Mouse (Mus musculus): ENCODE results near the gene Men1. TPM values are rescaled to one million over a fixed set of nuclear protein-coding genes. Genes with fewer than 3 reads are reported as not detected.
A peak's percentile ranks its signal among the peaks of the same experiment; 100 is the strongest.
"Not testable (repeated sequence)": the region's sequence is repeated elsewhere in the genome, so short reads cannot be mapped to it uniquely, and the experiment has no call there.

The Men1 gene
- polyA plus RNA-seq, 1 experiment, result 35.5 TPM

DNA sequence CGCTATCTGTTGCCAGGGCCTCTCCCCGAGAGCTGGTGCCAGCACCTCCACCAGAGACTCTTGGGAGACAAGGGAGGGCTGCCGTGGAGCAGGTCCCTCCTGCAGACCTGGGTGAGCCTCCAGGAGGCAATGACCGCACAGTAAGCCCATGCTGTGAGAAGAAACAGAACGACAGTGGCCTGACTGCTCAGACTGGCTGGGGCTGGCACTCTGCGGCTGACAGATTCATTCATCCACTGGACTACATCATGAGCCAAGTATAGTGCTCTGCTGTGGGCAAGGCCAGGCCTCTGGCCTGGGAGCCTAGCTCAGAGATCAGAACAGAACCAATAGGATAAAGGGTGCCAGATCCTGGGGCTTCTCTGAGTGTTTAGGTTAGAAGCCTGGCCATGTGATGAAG is 30.9 kb upstream of the Men1 start:
- 79% methylated on average over 6 of the region's 6 CpGs for WGBS

GRCm38 (mm10) chr19:6304787-6305516 is 29.8 kb upstream of the Men1 start:
- DNase-seq (ENCODE audit: low read depth, low spot score), result peak; percentile 93

More for the DNA sequence above, 30.9 kb upstream of the Men1 start:
- no peak for DNase-seq (ENCODE audit: low read depth, low spot score)

GRCm38 (mm10) chr19:6305517-6306115 is 29.2 kb upstream of the Men1 start:
- WGBS, result 51% methylated on average over 8 of the region's 8 CpGs
- DNase-seq (ENCODE audit: low read depth, low spot score), result no peak

More at GRCm38 (mm10) chr19:6304787-6305516, 29.8 kb upstream of the Men1 start:
- WGBS, result 7% methylated on average over 5 of the region's 5 CpGs

GRCm38 (mm10) chr19:6306137-6306551 is 28.6 kb upstream of the Men1 start, which contains the start of gene Cdc42bpg:
Gene Cdc42bpg, plus strand, starts transcription at chr19:6306456.
- WGBS, result under 1% methylated on average over 38 of the region's 38 CpGs
- no peak for DNase-seq (ENCODE audit: low read depth, low spot score)

- DNase-seq (ENCODE audit: low read depth, low spot score), result no peak
- 1% methylated on average over 31 of the region's 34 CpGs for WGBS
Measured at GRCm38 (mm10) chr19:6306586-6306985, 28.2 kb upstream of the Men1 start.

GRCm38 (mm10) chr19:6307733-6308531 is 26.8 kb upstream of the Men1 start:
- 42% methylated on average over 9 of the region's 9 CpGs for WGBS
- no peak for DNase-seq (ENCODE audit: low read depth, low spot score)

DNA sequence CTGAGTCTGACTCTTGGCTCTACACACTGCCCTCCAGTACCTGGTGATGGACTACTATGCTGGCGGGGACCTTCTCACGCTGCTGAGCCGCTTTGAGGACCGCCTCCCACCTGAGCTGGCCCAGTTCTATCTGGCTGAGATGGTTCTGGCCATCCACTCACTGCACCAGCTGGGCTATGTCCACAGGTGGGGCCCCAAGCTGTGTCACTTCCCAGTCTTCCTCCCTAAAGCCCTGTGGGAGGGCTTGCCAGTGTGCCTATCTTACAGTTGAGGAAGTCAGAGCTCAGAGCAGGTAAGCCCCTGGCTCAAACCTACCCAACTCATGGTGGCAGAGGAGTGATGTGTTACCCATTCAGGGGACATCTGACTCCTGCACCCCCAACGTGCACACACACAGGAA is 24.6 kb upstream of the Men1 start:
- no peak for DNase-seq (ENCODE audit: low read depth, low spot score)
- 92% methylated on average over 5 of the region's 5 CpGs for WGBS

DNA sequence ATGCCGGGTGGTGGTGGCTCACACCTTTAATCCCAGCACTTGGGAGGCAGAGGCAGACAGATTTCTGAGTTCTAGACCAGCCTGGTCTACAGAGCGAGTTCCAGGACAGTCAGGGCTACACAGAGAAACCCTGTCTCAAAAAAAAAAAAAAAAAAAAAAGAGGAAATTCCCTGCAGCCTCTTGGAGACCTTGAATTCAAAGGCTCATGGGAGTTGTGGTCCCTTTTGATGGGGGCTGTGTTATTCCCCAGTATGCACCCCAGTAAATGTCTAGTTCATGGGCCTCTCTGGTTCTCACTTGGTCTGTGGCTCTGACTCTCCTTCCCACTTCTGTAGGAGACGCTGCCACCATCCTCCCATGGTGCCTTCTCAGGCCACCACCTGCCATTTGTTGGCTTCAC is 23.0 kb upstream of the Men1 start:
- 68% methylated on average over 3 of the region's 3 CpGs for WGBS

DNA sequence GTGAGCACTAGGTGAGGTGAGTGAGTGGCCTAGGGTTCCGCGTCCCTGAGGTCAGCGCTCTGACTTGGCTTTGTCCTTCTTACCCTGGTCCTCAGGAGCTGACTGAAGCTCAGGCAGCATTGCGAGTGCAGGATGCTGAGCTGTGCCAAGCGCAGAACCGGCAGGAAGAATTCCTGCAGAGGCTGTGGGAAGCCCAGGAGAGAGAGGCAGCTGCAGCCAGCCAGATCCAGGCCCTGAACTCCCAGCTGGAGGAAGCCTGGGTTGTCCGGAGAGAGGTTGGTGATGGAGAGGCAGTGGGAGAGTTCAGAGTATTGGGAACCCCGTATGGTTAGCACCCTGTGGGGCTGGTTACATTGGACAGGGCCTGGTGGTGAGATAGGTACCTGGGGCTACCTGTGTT is 21.0 kb upstream of the Men1 start:
- no peak for DNase-seq (ENCODE audit: low read depth, low spot score)
- 94% methylated on average over 8 of the region's 8 CpGs for WGBS

More for the DNA sequence above, 23.0 kb upstream of the Men1 start:
- DNase-seq (ENCODE audit: low read depth, low spot score), result not testable (repeated sequence)

DNA sequence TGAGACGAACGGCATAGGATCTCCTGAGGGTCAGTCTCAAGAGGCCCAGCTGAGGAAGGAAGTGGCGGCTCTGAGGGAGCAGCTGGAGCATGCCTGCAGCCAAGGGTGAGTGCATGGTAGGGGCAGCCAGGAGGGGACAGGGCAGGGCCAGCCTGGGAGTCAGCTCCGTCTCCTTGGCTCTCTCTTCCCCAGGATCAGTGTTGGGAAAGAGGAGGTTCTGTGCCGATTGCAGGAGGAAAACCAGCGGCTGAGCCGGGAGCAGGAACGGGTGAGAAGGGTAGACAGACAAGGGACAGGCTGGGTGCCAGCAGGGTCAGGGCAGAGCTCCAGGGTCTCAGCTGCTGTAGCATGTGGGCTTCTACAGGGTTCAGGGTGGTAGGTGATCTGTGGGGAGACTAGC is 20.3 kb upstream of the Men1 start:
- WGBS, result 75% methylated on average over 8 of the region's 8 CpGs
- no peak for DNase-seq (ENCODE audit: low read depth, low spot score)

- DNase-seq (ENCODE audit: low read depth, low spot score), result no peak
- WGBS, result 81% methylated on average over 14 of the region's 14 CpGs
Measured at GRCm38 (mm10) chr19:6315573-6315972, 19.2 kb upstream of the Men1 start.

DNA sequence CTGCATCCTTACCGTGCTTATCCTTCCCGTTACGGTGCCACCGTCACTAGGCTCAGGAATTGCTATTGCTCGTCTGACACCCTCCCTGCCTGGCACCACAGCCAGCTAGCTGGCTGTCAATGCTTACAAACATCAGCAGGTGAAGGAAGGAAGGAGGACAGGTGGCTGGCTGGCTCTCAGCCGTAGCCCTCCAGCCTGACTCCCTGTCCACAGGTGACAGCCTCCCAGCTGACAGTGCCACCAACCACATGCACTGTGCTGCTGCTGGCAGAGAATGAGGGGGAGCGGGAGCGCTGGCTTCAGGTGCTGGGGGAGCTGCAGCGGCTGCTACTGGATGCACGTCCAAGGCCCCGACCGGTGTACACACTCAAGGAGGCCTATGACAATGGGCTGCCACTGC is 16.6 kb upstream of the Men1 start:
- 88% methylated on average over 12 of the region's 12 CpGs for WGBS

GRCm38 (mm10) chr19:6321358-6321757 is 13.4 kb upstream of the Men1 start:
- DNase-seq (ENCODE audit: low read depth, low spot score), result no peak
- WGBS, result 63% methylated on average over 8 of the region's 8 CpGs

More for the DNA sequence above, 16.6 kb upstream of the Men1 start:
- DNase-seq (ENCODE audit: low read depth, low spot score), result no peak

DNA sequence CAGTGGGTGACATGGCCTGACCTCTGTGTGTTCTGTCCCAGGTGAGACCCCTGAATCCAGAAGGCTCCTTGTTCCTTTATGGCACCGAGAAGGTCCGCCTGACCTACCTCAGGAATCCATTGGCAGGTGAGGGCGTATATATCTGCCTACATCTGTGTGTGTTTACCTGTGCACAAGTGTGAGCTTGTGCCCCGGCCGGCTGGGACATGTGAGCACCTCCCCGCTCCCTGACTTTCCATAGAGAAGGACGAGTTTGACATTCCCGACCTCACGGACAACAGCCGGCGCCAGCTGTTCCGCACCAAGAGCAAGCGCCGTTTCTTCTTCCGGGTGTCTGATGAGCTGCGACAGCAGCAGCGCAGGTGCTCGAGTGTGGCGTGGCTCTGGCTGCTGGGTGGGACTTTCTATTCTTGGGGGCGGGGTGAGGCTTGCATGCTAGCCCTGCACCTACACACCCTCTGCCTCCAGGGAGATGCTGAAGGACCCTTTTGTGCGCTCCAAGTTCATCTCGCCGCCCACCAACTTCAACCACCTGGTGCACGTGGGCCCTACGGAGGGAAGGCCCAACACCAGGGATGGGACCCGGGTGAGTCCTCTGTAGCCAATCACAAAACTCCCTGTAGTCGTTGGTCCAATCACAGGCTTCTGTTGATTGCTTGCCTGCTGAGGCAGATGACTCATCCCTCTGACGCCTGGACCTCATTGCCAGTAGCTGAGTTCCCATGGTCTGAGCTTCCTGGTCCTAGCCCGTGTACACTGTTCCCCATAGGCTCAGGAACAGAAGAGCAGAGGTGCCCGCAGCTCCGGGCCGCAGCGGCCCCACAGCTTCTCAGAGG is 12.8 kb upstream of the Men1 start:
- 65% methylated on average over 33 of the region's 33 CpGs for WGBS
- no peak for DNase-seq (ENCODE audit: low read depth, low spot score)

DNA sequence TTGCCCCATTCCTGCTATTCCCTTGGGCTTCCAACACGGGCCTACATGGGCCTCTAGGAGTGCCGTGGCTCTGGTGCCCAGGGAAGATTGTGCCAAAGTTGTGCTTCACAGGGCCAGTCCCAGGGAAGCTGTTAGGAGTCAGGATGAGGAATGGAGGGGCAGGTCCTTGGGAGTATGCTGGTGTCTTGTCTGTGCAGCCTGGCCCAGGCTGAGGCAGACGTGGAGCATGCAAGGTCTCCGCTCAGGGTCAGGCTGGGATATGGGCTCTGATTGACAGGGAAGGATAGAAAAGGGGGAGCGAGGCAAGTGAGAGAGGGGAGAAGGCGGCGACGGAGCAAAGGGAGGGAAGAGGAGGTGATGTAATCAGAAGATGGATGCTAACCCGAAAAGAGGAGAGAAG is 10.0 kb upstream of the Men1 start:
- WGBS, result 88% methylated on average over 9 of the region's 9 CpGs
- DNase-seq (ENCODE audit: low read depth, low spot score), result no peak

DNA sequence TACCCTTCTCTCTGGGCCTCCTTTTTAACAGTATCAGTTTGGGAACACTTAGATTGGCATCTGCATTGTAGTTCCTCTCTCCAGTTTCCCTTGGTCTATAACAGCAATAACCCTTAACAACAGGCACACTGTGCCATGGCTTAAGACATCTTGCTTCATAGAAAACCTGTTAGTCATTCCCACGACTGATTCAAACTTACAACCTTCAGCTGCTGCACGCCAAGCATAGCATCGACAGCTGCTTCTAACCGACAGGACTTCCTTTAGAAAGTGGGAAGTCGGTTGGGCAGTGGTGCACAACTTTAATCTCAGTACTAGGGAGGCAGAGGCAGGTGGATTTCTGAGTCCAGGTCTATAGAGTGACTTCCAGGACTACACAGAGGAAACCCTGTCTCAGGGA is 3.6 kb upstream of the Men1 start:
- 13% methylated on average over 5 of the region's 5 CpGs for WGBS
- no peak for DNase-seq (ENCODE audit: low read depth, low spot score)

GRCm38 (mm10) chr19:6331719-6332516 is 2.9 kb upstream of the Men1 start:
- DNase-seq (ENCODE audit: low read depth, low spot score), result no peak
- 17% methylated on average over 13 of the region's 13 CpGs for WGBS

DNA sequence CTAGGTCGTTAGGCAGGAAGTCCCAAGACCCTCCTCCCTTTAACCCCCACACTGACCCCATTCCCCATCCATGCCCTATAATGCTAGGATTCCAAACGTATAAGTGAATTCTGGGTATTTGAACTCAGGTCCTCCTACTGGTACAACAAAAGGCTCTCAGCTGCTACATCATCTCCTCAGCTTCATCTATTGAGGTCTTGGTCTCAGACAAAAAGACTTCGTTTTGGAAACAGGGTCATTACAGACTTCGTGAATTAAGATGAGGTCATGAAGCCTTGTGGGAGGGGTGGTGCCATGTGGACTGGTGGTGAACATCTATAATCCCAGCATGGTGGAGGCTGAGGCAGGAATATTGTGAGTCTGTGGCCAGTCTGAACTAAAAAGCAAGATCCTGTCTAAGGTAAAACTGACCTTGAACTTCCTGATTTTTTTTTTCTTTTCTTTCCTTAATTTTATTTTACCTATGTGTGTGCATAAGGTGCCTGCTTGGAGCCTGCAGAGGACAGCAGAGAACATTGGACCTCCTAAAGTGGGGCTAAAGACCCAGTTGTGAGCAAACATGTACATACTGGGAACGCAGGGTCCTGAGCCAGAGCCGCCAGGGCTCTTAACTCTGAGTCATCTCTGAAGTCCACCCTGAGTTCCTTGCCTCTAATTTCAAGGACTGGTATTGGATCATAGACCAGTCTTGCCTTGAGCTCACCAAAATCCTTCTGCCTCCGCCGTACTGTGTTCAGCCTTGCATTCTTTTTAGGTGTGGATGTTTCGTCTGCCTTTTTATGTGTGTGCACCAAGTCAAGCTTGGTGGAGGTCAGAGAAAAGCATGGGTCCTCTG is 801 bp upstream of the Men1 start:
- WGBS, result 43% methylated on average over 9 of the region's 9 CpGs
- DNase-seq (ENCODE audit: low read depth, low spot score), result no peak

Data from large intestine, adult 2 months (tissue).